Mouse (Mus musculus): ENCODE measurements at regions not wholly inside any gene's neighbourhood (a gene's known extent, or its start where the extent isn't known, plus 50 kb on each side); places are given as distances from the start of the nearest gene placed in this dataset.
A peak's percentile ranks its signal among the peaks of the same experiment; 100 is the strongest.

DNA sequence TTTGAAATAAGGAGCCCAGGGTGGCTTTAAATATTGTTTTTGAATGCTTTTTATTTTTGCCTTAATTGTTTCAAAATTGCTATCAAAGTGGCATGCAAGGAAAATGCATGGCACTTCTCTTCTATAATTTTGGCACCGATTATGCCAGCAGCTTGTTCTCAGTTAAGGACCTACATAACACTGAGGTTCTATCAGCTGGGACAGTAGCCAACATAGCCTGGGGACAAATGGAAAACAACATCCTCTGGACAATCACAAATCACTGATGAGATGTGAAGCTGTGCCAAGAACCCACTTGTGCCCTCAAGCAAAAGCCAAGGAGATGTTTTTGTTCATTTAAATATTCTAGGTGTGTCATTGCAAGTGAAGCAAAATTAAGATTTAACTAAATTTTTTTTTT is 364.9 kb downstream of the 4931400O07Rik start:
- peak; percentile 72 to 84 for DNase-seq
